Mouse (Mus musculus) spleen, postnatal 0 days (tissue): ENCODE measurements around the gene Atp6ap1l. TPM values are rescaled to one million over a fixed set of nuclear protein-coding genes. Genes with fewer than 3 reads are reported as not detected.

Experiments used
- polyA plus RNA-seq: library from polyadenylated mRNA; unstranded; fragments of >200 nt; fragmentation: Nextera tagmentation; extraction: Ambion mirVana; gene quantifications from 2 replicates; pipeline ENCODE4 v1.2.1, GENCODE M21; 2015

Atp6ap1l gene
- polyA plus RNA-seq: 0.41 and 0.58 TPM in 2 replicates

GRCm38 (mm10) chr13:90905176-90905575, at the start of gene Atp6ap1l:
Atp6ap1l (minus strand) TSS chr13:90905355.

GRCm38 (mm10) chr13:90922751-90923612, 17.8 kb upstream of the Atp6ap1l start, which contains the start of gene Rps23:
Rps23 (plus strand) TSS chr13:90922958.

Other genes starting within 250 kb of the Atp6ap1l start
- gene Rps23, start 17.6 kb upstream of the Atp6ap1l start, polyA plus RNA-seq: 342 and 369 TPM in 2 replicates